Mouse (Mus musculus) kidney, postnatal 25 days (tissue): Measurements from ENCODE around the gene Lrmda.

ENCODE experiments used
- DNase-seq, 2 experiments: peaks; one replicate each; pipeline ENCODE4 v3.0.0; 2021; ENCODE audit warnings: mixed read lengths in 2 of 2

The Lrmda gene

GRCm38 (mm10) chr14:22259376-22260032 is 240.0 kb downstream of the Lrmda start:
- no peak for DNase-seq

- DNase-seq = no peak
Measured at GRCm38 (mm10) chr14:22260033-22260419, 240.5 kb downstream of the Lrmda start.

- DNase-seq = peak in 1 of 2 experiments; percentile 45
Measured at GRCm38 (mm10) chr14:22265229-22265905, 245.9 kb downstream of the Lrmda start.

- DNase-seq = peak; percentile 54 to 78
Measured at GRCm38 (mm10) chr14:22269812-22270211, 250.3 kb downstream of the Lrmda start.

- DNase-seq = no peak
Measured at GRCm38 (mm10) chr14:22278053-22278452, 258.5 kb downstream of the Lrmda start.

- DNase-seq = no peak
Measured at GRCm38 (mm10) chr14:22279591-22279990, 260.1 kb downstream of the Lrmda start.

GRCm38 (mm10) chr14:22281630-22282029 is 262.1 kb downstream of the Lrmda start:
- DNase-seq = no peak

GRCm38 (mm10) chr14:22282847-22283246 is 263.3 kb downstream of the Lrmda start:
- DNase-seq = no peak

- DNase-seq = peak in 1 of 2 experiments; percentile 18
Measured at GRCm38 (mm10) chr14:22283722-22284121, 264.2 kb downstream of the Lrmda start.

- no peak for DNase-seq
Measured at GRCm38 (mm10) chr14:22284823-22285517, 265.5 kb downstream of the Lrmda start.

- DNase-seq = no peak
Measured at GRCm38 (mm10) chr14:22285826-22286225, 266.3 kb downstream of the Lrmda start.

GRCm38 (mm10) chr14:22288179-22288578 is 268.7 kb downstream of the Lrmda start:
- DNase-seq = no peak

GRCm38 (mm10) chr14:22289380-22289922 is 269.9 kb downstream of the Lrmda start:
- no peak for DNase-seq

- peak in 1 of 2 experiments; percentile 16 for DNase-seq
Measured at GRCm38 (mm10) chr14:22294371-22294770, 274.9 kb downstream of the Lrmda start.

GRCm38 (mm10) chr14:22296655-22297239 is 277.2 kb downstream of the Lrmda start:
- DNase-seq = no peak

GRCm38 (mm10) chr14:22306759-22307158 is 287.2 kb downstream of the Lrmda start:
- no peak for DNase-seq

GRCm38 (mm10) chr14:22308059-22308458 is 288.5 kb downstream of the Lrmda start:
- DNase-seq = no peak

GRCm38 (mm10) chr14:22323058-22323457 is 303.5 kb downstream of the Lrmda start:
- DNase-seq = no peak

GRCm38 (mm10) chr14:22323530-22324292 is 304.2 kb downstream of the Lrmda start:
- no peak for DNase-seq

- DNase-seq = no peak
Measured at GRCm38 (mm10) chr14:22326218-22326964, 306.9 kb downstream of the Lrmda start.

- no peak for DNase-seq
Measured at GRCm38 (mm10) chr14:22329191-22329590, 309.7 kb downstream of the Lrmda start.
